Mouse (Mus musculus) liver, embryonic 16.5 days (tissue): ENCODE data around the gene Erbb2. TPM values are rescaled to one million over a fixed set of nuclear protein-coding genes. Genes with fewer than 3 reads are reported as not detected.

Experiments
- ATAC-seq: fragments of 200-750 bp; cut with Nextera tagmentation; 2 replicates; pipeline ENCODE4 v1.8.0; 2017; ENCODE audit warnings: low read depth, mild to moderate bottlenecking, moderate number of reproducible peaks, moderate library complexity
- H3K27ac ChIP-seq: fragments of 300-500 bp; sonication (generic); 2 replicates; pipeline ENCODE4 v1.5.1; 2014; ENCODE audit warnings: mild to moderate bottlenecking, low read length
- H3K27me3 ChIP-seq: fragments of 300-500 bp; sonication (generic); 2 replicates; pipeline ENCODE4 v1.6.1; 2014; ENCODE audit warnings: low read depth, low read length, mixed read lengths; ENCODE audit not compliant: control insufficient read depth, insufficient read depth
- H3K36me3 ChIP-seq: fragments of 300-500 bp; sonication (generic); 2 replicates; pipeline ENCODE4 v1.6.1; 2014; ENCODE audit warnings: mild to moderate bottlenecking; ENCODE audit not compliant: control insufficient read depth, insufficient read depth
- H3K4me1 ChIP-seq: fragments of 300-500 bp; sonication (generic); 2 replicates; pipeline ENCODE4 v1.6.1; 2014; ENCODE audit warnings: low read depth, low read length, mixed read lengths; ENCODE audit not compliant: control insufficient read depth
- H3K4me2 ChIP-seq: fragments of 300-500 bp; sonication (generic); 2 replicates; pipeline ENCODE4 v1.6.1; 2014; ENCODE audit warnings: low read depth, low read length, mixed read lengths
- H3K4me3 ChIP-seq: fragments of 300-500 bp; sonication (generic); 2 replicates; pipeline ENCODE4 v1.5.1; 2014; ENCODE audit warnings: low read depth, mild to moderate bottlenecking, low read length
- H3K9ac ChIP-seq: fragments of 300-500 bp; sonication (generic); 2 replicates; pipeline ENCODE4 v1.6.1; 2014; ENCODE audit warnings: low read depth, low read length
- H3K9me3 ChIP-seq: fragments of 300-500 bp; sonication (generic); replicated peaks from 2 replicates; pipeline ENCODE4 v1.6.1; 2016; ENCODE audit warnings: low read length; ENCODE audit not compliant: control insufficient read depth
- WGBS: fragments of 180-500 bp; shearing (Covaris S2); extraction: QIAGEN DNeasy Blood & Tissue Kit; methylation state at CpG from one replicate; pipeline ENCODE4 v1.1.7; 2014; ENCODE audit not compliant: insufficient replicate concordance; 5-methylcytosine and 5-hydroxymethylcytosine counted together
- polyA plus RNA-seq: library from polyadenylated mRNA; unstranded; fragments of >200 nt; fragmentation: Nextera tagmentation; extraction: Ambion mirVana; gene quantifications from 2 replicates; pipeline ENCODE4 v1.2.1, GENCODE M21; 2015

The Erbb2 gene
- polyA plus RNA-seq, 1 experiment from 2014 or later, result 2.1 TPM

DNA sequence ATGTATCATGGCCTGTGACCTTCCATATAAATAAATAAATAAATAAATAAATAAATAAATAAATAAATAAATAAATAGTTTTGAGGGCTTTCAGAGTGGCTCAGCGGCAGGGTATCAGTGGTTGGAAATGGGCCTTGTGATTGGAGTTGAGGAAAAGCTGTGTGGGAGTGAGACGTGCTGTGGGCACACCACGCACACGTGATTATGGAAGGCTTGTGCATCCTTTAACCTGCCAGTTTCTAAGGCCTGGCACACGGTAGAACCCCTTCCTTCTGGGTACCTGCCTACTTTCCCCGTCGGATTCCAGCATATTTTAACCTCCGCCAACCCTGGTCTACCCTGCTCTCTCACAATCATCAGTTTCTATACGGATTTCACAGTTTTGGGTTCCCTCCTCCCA is 44.7 kb downstream of the Erbb2 start:
- Histone ChIP-seq H3K36me3 (peaks cover 11% of the 10 kb centered on the region), H3K9ac (no peak overlapping the region), H3K27me3 (peaks cover 33% of the 10 kb centered on the region), H3K4me3 (peak overlapping the region; percentile 64), H3K4me1 (peaks cover 9% of the 10 kb centered on the region), H3K4me2 (peak overlapping the region; percentile 79), H3K27ac (peak overlapping the region; percentile 34; the same call in 1 of the 2 replicates), H3K9me3 (no peaks in the 10 kb centered on the region)
- WGBS, result 28% methylated on average over 9 of the region's 9 CpGs
- ATAC-seq, result no peak

DNA sequence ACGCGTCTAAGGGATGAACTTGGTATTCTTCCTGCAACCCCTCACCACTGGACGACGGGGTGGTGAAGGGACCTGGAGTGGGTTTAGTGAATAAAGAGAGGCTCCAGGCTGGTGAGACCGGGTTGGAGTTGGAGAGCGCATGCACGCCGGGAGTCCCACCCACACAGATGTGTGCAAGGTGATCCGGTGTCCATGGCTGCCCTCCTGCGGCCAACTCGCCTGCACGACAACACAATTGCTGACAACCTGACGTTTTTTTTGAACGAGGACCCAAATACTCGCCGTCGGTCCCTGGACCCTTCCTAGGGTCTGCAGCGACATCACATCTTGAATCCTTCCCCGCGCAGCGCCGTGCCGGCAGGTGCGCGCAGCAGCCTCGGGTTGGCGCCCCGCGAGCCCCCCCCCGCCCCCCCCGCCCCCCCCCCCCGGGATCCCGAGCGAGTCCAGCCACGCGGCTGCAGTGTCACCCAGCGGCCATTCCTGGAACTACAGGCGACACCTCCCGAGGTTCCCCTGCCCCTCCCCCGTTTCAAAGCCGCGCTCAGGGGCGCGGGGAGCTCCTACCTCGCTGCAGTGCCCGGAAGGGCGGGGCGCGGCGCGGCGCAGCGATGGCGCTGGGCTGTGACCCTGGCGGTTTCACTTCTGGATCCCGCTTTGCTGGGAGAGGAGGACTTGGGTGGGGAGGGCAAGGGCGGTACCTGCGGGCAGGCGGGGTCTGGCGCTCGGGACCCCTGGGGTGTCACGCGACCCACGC is 45.3 kb downstream of the Erbb2 start:
- H3K36me3 ChIP-seq, result peaks cover 10% of the 10 kb centered on the region
- peak overlapping the region; percentile 79 for H3K4me2 ChIP-seq
- peaks cover 33% of the 10 kb centered on the region for H3K27me3 ChIP-seq
- peak overlapping the region; percentile 43 for H3K9ac ChIP-seq
- peaks cover 9% of the 10 kb centered on the region for H3K4me1 ChIP-seq
- peak overlapping the region; percentile 34; the same call in 1 of the 2 replicates for H3K27ac ChIP-seq
- WGBS, result under 1% methylated on average over 52 of the region's 64 CpGs
- H3K4me3 ChIP-seq, result peak overlapping the region; percentile 64
- H3K9me3 ChIP-seq, result no peaks in the 10 kb centered on the region
- ATAC-seq, result peak; percentile 76

DNA sequence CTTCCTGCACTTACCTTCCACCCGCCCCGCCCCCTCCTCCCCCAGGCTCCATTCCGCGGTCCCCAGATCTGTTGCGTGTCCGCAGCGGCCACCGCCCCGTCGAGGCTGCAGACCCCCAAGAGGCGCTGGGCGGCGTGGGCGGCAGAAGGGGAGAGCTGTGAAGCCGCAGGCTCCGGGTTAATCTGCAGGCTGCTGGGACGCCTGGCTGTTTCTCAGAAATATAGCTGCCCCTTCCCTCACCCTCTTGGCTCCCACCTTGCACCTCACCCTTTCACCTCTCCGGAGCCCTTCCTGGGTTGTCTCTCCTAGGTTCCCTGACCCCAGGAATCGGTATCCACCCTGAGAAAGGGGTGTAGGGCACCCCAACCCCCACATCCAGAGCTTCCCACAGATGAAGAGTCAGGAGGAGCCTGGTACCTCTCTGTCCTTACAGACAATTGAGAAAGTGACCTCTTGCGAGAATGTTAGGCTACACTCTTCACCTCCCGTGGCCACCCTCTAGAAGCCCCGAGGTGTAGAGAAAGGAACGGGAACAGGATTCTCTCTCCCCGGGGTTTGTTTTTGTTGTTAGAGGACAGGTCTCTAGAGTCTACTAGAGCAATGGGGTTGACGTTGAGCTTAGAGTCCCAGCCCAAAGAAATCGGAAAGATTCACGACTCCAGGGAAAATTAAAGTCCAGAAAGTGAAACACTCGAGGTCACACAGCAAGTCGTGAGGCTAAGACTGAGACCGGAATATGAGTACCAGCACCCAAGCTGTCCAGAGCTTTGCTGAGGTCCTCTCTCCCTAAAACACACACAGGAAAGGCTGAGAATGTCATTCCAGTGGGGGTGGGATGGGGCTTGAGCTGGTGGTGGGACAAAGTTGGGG is 46.1 kb downstream of the Erbb2 start:
- WGBS, result 4% methylated on average over 28 of the region's 30 CpGs
- Histone ChIP-seq H3K27me3 (peaks cover 33% of the 10 kb centered on the region), H3K27ac (no peak overlapping the region), H3K36me3 (peaks cover 10% of the 10 kb centered on the region), H3K9ac (peak overlapping the region; percentile 43), H3K4me1 (peaks cover 9% of the 10 kb centered on the region), H3K9me3 (no peaks in the 10 kb centered on the region), H3K4me3 (peak overlapping the region; percentile 64), H3K4me2 (peak overlapping the region; percentile 79)
- ATAC-seq, result no peak

DNA sequence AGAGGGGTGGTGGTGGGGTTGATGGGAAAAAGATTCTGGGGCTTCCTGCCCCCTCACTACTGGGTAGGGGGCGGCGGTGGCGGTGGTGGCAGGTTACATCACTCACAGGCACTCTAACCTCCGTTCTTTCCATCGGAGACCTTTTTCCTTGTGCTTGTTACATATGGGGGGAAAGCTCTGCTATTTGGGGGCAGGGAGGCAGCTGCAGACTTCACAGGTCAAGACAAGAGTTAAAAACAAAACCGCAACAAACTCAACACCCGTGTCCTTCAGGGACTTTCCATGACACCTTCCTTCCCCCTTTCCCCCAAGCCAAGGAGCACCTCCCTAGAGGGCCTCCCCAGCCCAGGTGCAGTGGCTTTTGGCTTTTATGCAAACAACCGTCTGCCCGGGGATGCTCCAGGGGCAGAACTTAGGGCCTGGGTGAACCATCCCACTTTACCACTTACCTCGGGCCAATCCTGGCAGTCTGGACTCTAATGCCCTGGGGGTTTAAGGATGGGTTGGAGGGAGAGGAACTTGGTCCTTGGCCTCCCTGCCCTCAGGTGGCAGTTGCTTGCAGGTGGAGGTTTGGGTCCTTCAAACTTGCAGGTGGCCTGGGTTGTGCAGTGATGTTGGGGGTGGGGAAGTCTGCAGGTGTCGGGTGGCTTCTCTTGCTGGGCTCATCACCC is 46.9 kb downstream of the Erbb2 start:
- no peak overlapping the region for H3K4me2 ChIP-seq
- WGBS, result 18% methylated on average over 10 of the region's 11 CpGs

DNA sequence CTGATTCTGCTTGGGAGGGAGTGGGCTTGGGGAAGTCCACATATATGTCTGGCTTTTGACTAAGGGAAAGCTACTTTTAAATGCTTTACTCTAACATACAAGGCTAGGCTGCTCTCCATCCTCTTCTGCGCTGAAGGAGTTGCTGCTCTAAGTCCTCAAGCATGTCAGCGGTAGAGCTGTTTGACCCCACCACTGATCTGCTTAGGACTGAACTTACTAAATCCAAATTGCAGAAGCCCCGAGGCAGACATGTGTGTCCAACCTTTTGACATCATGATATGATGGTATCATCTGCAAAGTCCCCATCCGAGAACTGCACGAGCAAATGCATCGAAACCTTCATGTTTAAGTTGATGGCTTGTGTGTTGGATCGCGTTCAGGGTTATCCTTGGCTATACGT is 47.6 kb downstream of the Erbb2 start:
- H3K27me3 ChIP-seq, result peaks cover 33% of the 10 kb centered on the region
- 67% methylated on average over 9 of the region's 9 CpGs for WGBS
- H3K36me3 ChIP-seq, result no peaks in the 10 kb centered on the region; the same call in 1 of the 2 replicates
- no peak for ATAC-seq
- no peaks in the 10 kb centered on the region for H3K9me3 ChIP-seq
- peaks cover 9% of the 10 kb centered on the region for H3K4me1 ChIP-seq
- H3K4me3 ChIP-seq, result no peak overlapping the region
- H3K27ac ChIP-seq, result no peak overlapping the region
- H3K9ac ChIP-seq, result no peak overlapping the region
- H3K4me2 ChIP-seq, result no peak overlapping the region

More for the DNA sequence above, 46.9 kb downstream of the Erbb2 start:
- peaks cover 5% of the 10 kb centered on the region; the same call in 1 of the 2 replicates for H3K36me3 ChIP-seq
- H3K4me1 ChIP-seq, result peaks cover 9% of the 10 kb centered on the region
- no peak overlapping the region for H3K9ac ChIP-seq
- ATAC-seq, result no peak
- no peaks in the 10 kb centered on the region for H3K9me3 ChIP-seq
- H3K27ac ChIP-seq, result no peak overlapping the region
- peaks cover 33% of the 10 kb centered on the region for H3K27me3 ChIP-seq
- H3K4me3 ChIP-seq, result no peak overlapping the region

DNA sequence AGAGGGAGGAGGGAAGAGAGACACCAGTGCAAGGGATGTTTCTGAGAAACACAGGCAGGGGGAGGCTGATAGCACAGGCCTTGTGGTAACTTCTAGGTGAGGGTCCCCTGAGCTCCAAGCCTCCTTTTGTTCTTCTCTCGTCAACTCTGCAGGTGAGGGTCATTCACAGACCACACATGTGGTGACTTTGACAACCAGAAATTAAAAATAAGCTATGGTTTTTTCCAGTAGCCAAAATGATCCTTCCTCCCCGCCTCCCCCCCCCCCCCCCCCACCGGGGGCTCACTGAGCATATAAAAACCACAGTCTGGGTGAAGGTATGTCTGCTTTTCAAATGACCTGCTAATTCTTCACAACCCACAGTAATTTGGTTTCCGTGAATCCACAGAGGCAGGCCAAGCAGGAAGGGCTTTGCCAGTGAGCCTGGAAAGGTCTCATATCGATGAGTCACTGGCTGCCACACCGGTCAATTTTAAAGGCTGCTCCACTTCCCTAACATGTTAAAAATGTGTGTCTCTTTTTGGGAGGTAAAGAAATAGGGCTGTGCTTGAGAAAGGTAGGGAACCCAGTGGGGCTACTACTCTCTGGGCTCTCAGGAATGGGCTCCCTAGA is 48.9 kb downstream of the Erbb2 start:
- no peaks in the 10 kb centered on the region for H3K9me3 ChIP-seq
- H3K4me2 ChIP-seq, result no peak overlapping the region
- H3K9ac ChIP-seq, result no peak overlapping the region
- no peak for ATAC-seq
- WGBS, result 40% methylated on average over 6 of the region's 6 CpGs
- H3K27me3 ChIP-seq, result peaks cover 33% of the 10 kb centered on the region
- H3K36me3 ChIP-seq, result no peaks in the 10 kb centered on the region
- no peak overlapping the region for H3K4me3 ChIP-seq
- H3K4me1 ChIP-seq, result peaks cover 9% of the 10 kb centered on the region
- H3K27ac ChIP-seq, result no peak overlapping the region

DNA sequence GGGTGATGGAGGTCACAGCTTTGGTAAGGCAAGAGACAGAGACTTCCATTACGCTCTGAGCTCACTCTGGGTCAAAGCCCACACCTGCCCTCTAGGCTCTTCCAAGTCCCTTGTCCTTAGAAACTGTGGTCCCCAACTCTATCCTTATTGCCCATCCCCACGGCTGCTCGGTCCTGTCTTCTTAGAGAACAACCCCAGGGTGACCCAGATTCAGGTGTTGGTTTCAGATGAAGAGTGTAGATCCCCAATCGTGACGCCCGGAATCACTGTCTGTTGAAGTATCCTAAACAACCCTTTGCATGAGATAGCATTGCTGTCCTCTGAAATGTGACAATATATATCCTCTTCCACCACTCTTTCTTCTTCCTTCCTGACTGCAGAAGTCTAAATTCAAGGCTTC is 50.0 kb downstream of the Erbb2 start:
- no peaks in the 10 kb centered on the region for H3K36me3 ChIP-seq
- peaks cover 27% of the 10 kb centered on the region for H3K27me3 ChIP-seq
- WGBS, result 71% methylated on average over 6 of the region's 6 CpGs
- no peak overlapping the region for H3K27ac ChIP-seq
- no peak for ATAC-seq
- peaks cover 9% of the 10 kb centered on the region for H3K4me1 ChIP-seq
- no peak overlapping the region for H3K4me3 ChIP-seq
- no peak overlapping the region for H3K4me2 ChIP-seq
- H3K9ac ChIP-seq, result no peak overlapping the region
- H3K9me3 ChIP-seq, result no peaks in the 10 kb centered on the region

DNA sequence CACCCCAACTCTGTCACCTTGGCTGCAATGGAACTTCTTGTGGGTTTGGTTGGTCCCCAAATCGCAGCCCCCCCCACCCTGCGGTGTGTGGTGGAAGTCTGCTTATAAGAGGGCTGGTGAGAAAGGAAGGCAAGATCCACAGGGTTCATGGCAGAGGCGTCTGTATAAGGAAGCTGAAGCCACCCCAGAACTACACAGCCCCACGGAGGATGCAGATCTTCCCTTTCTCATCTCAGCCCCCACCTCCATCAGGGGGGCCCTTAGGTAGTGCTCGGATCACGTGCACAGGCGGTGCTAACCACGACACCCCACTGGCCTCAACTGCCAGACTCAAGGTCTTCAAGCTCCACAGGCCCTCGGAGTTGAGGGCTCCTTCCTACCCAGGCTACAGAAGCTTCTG is 51.6 kb downstream of the Erbb2 start:
- Histone ChIP-seq H3K4me2 (no peak overlapping the region), H3K4me3 (no peak overlapping the region), H3K27ac (no peak overlapping the region), H3K9ac (no peak overlapping the region), H3K27me3 (peaks cover 13% of the 10 kb centered on the region), H3K9me3 (no peaks in the 10 kb centered on the region), H3K36me3 (no peaks in the 10 kb centered on the region), H3K4me1 (no peaks in the 10 kb centered on the region)
- ATAC-seq, result no peak
- 61% methylated on average over 9 of the region's 9 CpGs for WGBS
